Mouse (Mus musculus) Muller cell, postnatal 12 days (primary cell): ENCODE measurements at regions not wholly inside any gene's neighbourhood (a gene's known extent, or its start where the extent isn't known, plus 50 kb on each side); places are given as distances from the start of the nearest gene placed in this dataset.
"Not testable (repeated sequence)": the region's sequence is repeated elsewhere in the genome, so short reads cannot be mapped to it uniquely, and the experiment has no call there.

Source experiments
- DNase-seq: peaks from one replicate; pipeline ENCODE4 v3.0.0-alpha.2; 2015; ENCODE audit errors: inconsistent ontology term

DNA sequence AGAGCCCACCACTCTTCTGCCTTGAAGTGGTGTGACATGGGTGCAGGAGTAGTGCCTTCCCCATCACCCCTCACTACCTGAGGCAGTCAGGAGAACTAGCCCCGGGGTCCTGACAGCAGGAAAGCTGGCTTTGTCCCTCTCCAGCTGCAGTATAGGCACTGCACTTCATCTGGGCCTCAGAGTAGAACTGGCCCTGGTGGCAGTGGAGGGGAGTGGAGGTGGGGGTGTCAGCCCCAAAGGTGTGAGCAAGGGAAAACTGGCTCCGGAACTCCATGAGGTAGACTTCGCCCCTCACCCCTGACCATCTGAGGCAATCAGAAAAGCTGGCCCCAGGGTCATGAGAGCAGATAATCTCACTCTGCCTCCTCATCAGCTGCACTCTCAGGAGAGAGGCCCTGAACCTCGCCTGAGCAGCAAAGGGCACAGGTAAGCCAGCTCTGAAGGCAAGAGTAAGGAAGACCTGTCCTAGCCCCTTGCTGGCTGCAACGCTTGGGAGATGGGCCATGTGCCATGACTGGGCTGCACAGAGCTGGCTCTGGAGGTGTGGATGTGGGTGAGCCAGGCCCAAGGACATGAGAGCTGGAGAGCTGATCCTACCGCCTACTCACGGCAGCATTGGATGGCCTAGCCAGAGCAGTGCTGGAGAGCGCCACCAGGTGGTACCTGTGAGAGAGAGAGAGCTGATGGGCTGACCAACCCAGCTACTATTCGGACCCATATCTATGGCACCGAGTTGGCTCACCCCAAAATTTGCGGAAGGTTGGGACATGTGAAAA lies 377.0 kb upstream of the B3galt2 start:
- DNase-seq = no peak

- DNase-seq = no peak
Observed at GRCm38 (mm10) chr1:143265216-143265615, 375.2 kb upstream of the B3galt2 start.

DNA sequence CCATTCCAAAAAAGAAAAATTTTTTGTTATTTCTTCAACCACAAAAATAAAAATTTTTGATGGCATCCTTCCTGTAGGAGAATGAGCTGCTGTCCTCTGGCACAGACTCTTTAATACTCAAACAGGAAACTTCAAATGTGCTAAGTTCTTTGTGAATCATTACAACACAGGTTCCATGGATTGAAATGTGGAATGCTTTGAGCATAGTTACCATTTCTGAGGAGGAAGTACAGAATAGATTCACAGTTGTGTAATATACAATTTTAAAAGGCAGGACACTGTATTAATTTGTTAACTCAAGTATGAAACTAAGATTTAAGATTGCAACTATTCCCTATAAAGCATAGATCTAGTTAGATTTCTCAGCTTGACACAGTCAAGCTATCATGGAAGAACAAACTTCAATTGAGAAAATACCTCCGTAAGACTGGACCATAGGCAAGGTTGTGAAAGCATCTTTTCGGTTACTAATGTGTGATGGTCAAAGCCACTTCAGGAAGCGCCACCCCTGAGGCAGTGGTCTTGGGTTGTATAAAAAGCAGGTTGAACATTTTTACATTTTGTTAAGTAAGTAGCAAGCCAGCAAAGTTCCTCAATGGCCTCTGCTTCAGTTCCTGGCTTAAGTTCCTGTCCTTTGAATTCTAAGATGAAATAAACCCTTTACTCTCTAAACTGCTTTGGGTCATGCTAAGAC lies 354.0 kb upstream of the B3galt2 start:
- no peak for DNase-seq

DNA sequence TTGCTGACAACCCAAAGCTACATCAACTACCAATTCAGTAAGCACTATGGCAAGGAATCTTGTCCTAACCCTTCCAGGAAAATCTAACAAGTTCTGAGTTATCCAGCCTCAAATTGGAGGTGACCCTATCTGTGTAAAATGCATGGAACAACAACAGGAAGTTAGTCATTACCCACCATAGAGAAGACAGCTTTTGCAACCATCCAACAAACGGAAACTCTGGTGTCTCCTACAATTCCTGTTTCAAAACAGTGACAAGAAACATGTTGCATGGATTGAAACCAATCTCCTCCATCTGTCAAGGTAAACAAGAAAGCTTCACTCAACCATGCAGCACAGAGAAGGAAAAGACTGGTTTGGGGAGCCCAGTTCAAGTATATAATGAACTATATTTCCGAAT lies 353.0 kb upstream of the B3galt2 start:
- DNase-seq = no peak

- peak; percentile 26 for DNase-seq
Observed at GRCm38 (mm10) chr1:143296555-143296954, 343.9 kb upstream of the B3galt2 start.

DNA sequence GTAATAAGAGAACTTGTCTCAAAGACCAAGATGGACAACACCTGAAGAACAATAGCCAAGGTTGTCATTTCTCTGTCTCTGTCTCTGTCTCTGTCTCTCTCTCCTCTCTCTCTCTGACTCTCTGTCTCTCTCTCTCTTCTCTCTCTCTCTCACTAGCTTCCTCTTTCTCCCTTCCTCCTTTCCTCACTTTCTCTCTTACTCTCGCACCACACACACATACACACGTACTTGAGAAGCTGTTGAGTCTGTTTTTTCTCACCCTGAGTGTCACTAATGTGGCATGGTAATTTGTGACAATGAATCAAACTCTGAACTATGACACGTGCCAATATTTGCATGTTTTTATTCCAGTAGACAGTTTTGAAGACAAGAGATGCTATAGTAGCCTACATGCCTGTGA lies 333.1 kb upstream of the B3galt2 start:
- no peak for DNase-seq

- no peak for DNase-seq
Observed at GRCm38 (mm10) chr1:143318381-143318780, 322.1 kb upstream of the B3galt2 start.

DNA sequence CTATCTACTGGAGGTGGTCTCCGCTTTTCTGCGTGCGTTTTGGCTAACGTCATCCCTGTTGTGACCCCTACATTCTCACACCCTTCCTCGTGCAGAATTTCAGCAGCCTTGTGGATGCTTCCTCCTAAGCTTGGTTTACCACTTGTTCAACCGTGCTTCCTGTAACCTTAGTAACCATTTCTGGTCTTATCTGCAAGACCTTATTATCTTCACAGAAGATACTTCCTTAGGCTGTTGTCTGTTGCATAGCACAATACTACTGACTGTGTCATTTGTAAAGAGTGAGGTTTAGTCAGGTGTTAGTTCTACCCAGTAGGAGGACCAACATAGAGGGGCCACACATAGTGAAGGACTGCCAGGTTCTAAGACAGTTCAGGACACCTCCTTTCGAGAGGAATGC lies 320.9 kb upstream of the B3galt2 start:
- DNase-seq = no peak

DNA sequence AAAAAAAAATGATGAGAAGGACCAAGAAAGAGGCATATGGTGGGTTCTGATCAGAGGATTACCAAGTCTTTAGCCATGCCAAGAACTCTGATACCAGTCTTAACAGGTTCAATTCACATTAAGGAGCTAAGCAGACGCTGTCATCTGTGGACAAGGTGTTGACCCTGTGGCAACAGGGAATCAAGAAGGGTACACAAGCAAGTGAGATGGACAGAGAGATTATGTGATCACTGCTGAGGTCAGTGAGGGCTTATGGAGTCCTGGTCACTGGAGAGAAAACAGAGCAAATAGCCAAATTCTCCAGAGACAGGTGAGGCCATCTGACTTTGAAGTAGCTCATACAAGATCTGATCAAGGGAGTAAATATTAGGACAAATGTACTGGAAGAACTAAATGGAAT lies 289.1 kb upstream of the B3galt2 start:
- DNase-seq = no peak

DNA sequence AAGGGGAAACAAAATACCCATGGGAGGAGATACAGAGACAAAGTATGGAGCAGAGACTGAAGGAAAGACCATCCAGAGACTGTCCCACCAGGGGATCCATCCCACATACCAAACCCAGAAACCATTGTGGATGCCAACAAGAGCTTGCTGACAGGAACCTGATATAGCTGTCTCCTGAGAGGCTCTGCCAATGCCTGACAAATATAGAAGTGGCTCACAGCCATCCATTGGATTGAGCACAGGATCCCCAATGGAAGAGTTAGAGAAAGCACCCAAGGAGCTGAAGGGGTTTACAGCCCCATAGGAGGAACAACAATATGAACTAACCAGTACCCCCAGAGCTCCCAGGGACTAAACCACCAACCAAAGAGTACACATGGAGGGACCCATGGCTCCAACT lies 280.2 kb upstream of the B3galt2 start:
- DNase-seq = not testable (repeated sequence)

- peak; percentile 92 for DNase-seq
Observed at GRCm38 (mm10) chr1:143391851-143392250, 248.6 kb upstream of the B3galt2 start.
